Mouse (Mus musculus) kidney, adult 2 months (tissue): ENCODE measurements around the gene H2afy.

Experiments used
- CTCF ChIP-seq: fragments of 200-500 bp; conservative IDR thresholded peaks from 2 replicates; pipeline ENCODE4 v1.5.1; 2011; ENCODE audit warnings: low read depth, mild to moderate bottlenecking, control low read depth, low read length, moderate library complexity, mixed read lengths; ENCODE audit not compliant: insufficient read depth, insufficient read length
- POLR2A ChIP-seq: fragments of 200-500 bp; IDR thresholded peaks from one replicate; pipeline ENCODE4 v1.6.1; 2011; ENCODE audit warnings: low read depth, low read length, control low read depth

DNA sequence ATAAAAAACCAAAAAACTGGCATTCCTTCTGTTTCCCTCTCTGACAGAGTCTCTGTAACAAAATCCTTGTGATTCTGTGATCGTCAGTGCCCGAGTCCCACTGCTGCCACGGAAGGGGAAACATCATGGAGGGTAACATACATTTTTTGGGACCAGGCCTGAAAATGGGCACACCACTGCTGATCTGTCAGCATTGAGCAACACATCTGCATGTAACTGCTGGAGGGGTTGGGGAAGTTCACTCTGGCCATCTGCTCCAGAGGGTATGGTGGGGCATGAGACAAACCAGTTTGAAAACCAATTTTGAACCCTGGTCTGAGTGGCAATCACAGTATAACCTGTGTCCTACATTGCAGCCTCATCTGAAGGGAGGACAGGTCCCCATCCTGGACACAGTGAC, 6.6 kb downstream of the H2afy start:
- TF ChIP-seq CTCF (no peak), POLR2A (no peak)
